Comparison of ENCODE assay signal across 9 mouse cellular contexts in genomic region chr15:86122261-86122949, GRCm38 (mm10).
A peak's percentile ranks its signal among the peaks of the same experiment; 100 is the strongest.
DNase-seq lines count a peak whose midpoint lies in the region; ATAC-seq lines count a peak whose summit lies in the region.
"Had no signal": no experiment of that assay in that cellular context is flagged by ENCODE, and none has a peak within 500 bp of the region (broad histone marks: within the 10 kb centered on the region; RNA-seq: fewer than 3 reads in every experiment).

No protein-coding gene starts in this region.

- H3K36me3 ChIP-seq in midbrain, embryonic 16.5 days (ENCODE audit: control insufficient read depth, insufficient read depth, low read length) = peaks cover 18% of the 10 kb centered on the region
- peaks cover 76% of the 10 kb centered on the region for H3K36me3 ChIP-seq in midbrain, embryonic 14.5 days (ENCODE audit: control insufficient read depth, insufficient read depth, low read length)
- peaks cover 69% of the 10 kb centered on the region for H3K36me3 ChIP-seq in forebrain, embryonic 12.5 days (replicated peaks)

- no peak overlapping the region for H3K9ac ChIP-seq in midbrain, embryonic 16.5 days (ENCODE audit: low read depth, low read length)
- H3K9ac ChIP-seq in midbrain, embryonic 14.5 days (replicated peaks; ENCODE audit: low read length) = no peak overlapping the region
- no peak overlapping the region for H3K9ac ChIP-seq in forebrain, embryonic 12.5 days
- H3K9ac ChIP-seq: midbrain, embryonic 12.5 days had no signal

- DNase-seq in midbrain, embryonic 14.5 days = no peak
- peak; percentile 89 for DNase-seq in cerebellum, adult 11-12 months
- DNase-seq in gastrocnemius, postnatal 36 days = peak; percentile 61 to 63
- DNase-seq in lung, postnatal 4 days = peak; percentile 25 to 64
- DNase-seq in thymus, postnatal 36 days = no peak
- no peak for DNase-seq in spleen, postnatal 10 days (ENCODE audit: low spot score in 2 of 2)

- no peak overlapping the region for H3K4me2 ChIP-seq in midbrain, embryonic 16.5 days (ENCODE audit: low read length)
- H3K4me2 ChIP-seq in midbrain, embryonic 14.5 days (ENCODE audit: low read length) = no peak overlapping the region
- no peak overlapping the region for H3K4me2 ChIP-seq in forebrain, embryonic 12.5 days
- H3K4me2 ChIP-seq: midbrain, embryonic 12.5 days had no signal

- ATAC-seq in midbrain, embryonic 16.5 days = 0 out of 2 replicates have a peak, but pooled peaks have one; percentile 22
- no peak for ATAC-seq in midbrain, embryonic 14.5 days (ENCODE audit: low FRiP score, low TSS enrichment)
- ATAC-seq in forebrain, embryonic 12.5 days (ENCODE audit: low FRiP score) = no peak

- H3K4me1 ChIP-seq in midbrain, embryonic 16.5 days (ENCODE audit: control insufficient read depth, insufficient read depth, low read length) = no peaks in the 10 kb centered on the region
- no peaks in the 10 kb centered on the region for H3K4me1 ChIP-seq in midbrain, embryonic 14.5 days (ENCODE audit: control insufficient read depth, insufficient read depth, low read length)
- H3K4me1 ChIP-seq in forebrain, embryonic 12.5 days = peaks cover 16% of the 10 kb centered on the region

- no peak overlapping the region for H3K27ac ChIP-seq in midbrain, embryonic 16.5 days (ENCODE audit: low read length)
- no peak overlapping the region for H3K27ac ChIP-seq in midbrain, embryonic 14.5 days (replicated peaks; ENCODE audit: low read depth, low read length)
- H3K27ac ChIP-seq in forebrain, embryonic 12.5 days = no peak overlapping the region
- H3K27ac ChIP-seq: midbrain, embryonic 12.5 days had no signal

- WGBS in midbrain, embryonic 16.5 days = 95% methylated on average over 9 of the region's 9 CpGs
- WGBS in midbrain, embryonic 14.5 days = 93% methylated on average over 9 of the region's 9 CpGs
- 92% methylated on average over 9 of the region's 9 CpGs for WGBS in forebrain, embryonic 12.5 days

- H3K9me3 ChIP-seq in midbrain, embryonic 16.5 days (replicated peaks; ENCODE audit: control insufficient read depth, low read length, poor library complexity, severe bottlenecking) = no peaks in the 10 kb centered on the region
- no peaks in the 10 kb centered on the region for H3K9me3 ChIP-seq in midbrain, embryonic 14.5 days (ENCODE audit: control insufficient read depth, low read length)
- H3K9me3 ChIP-seq in forebrain, embryonic 12.5 days = no peaks in the 10 kb centered on the region
- H3K9me3 ChIP-seq: midbrain, embryonic 12.5 days had no signal

- no peaks in the 10 kb centered on the region for H3K27me3 ChIP-seq in midbrain, embryonic 16.5 days (ENCODE audit: control insufficient read depth, insufficient read depth, low read depth, low read length)
- H3K27me3 ChIP-seq in midbrain, embryonic 14.5 days (ENCODE audit: control insufficient read depth, insufficient read depth, low read length) = no peaks in the 10 kb centered on the region
- no peaks in the 10 kb centered on the region for H3K27me3 ChIP-seq in forebrain, embryonic 12.5 days
- H3K27me3 ChIP-seq: midbrain, embryonic 12.5 days had no signal

- intact Hi-C loops in gastrocnemius, postnatal 36 days (cut with DNase I) = no loop called here

- no peak overlapping the region for H3K4me3 ChIP-seq in midbrain, embryonic 16.5 days (ENCODE audit: low read depth, low read length)
- no peak overlapping the region for H3K4me3 ChIP-seq in midbrain, embryonic 14.5 days (replicated peaks; ENCODE audit: low read depth, low read length)
- no peak overlapping the region for H3K4me3 ChIP-seq in forebrain, embryonic 12.5 days (replicated peaks)
- H3K4me3 ChIP-seq: midbrain, embryonic 12.5 days had no signal

Comparison
In these comparisons a context has a peak if more than half of its experiments do, and no peak if none do; other contexts are left out.
1. DNase-seq: peak in cerebellum, adult 11-12 months (single experiment), gastrocnemius, postnatal 36 days (2 of 2) and lung, postnatal 4 days (2 of 2); none in midbrain, embryonic 14.5 days (single experiment), thymus, postnatal 36 days (0 of 2) and spleen, postnatal 10 days (0 of 2).